20 mouse cellular contexts compared by ENCODE assay signal in the genomic region with DNA sequence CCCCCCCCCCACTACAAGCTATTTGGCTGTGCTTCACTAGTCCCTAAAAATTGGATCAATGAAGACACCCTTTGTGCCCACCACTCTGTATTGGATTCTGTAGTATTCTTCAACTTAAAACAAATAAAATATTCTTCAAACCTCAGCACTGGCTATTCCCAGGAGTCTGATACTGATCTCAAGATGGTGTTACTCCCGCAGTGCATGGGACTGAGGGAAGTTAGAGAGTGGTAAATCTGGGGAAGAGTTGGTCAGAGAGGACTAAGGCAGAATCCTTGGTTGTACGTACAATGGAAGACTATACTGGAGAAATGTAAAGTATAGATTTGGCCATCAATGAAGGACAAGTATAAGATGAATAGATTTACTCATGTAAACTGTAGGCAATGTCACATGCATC. TPM values are rescaled to one million over a fixed set of nuclear protein-coding genes. Genes with fewer than 3 reads are reported as not detected.
DNase-seq lines count a peak whose midpoint lies in the region; ATAC-seq and TF ChIP-seq lines count a peak whose summit lies in the region.
"Had no signal": no experiment of that assay in that cellular context is flagged by ENCODE, and none has a peak within 500 bp of the region (broad histone marks: within the 10 kb centered on the region; RNA-seq: fewer than 3 reads in every experiment).

No protein-coding gene starts in this region.

- no peak overlapping the region for H3K4me3 ChIP-seq in kidney, postnatal 0 days (replicated peaks; ENCODE audit: low read depth, low read length)
- H3K4me3 ChIP-seq in kidney, embryonic 14.5 days (ENCODE audit: low read length): no peak overlapping the region
- no peak overlapping the region for H3K4me3 ChIP-seq in CH12.LX (replicated peaks in 1 of 3; ENCODE audit: low read depth in 2 of 3, low read length in 2 of 3, poor library complexity in 1 of 3)
- H3K4me3 ChIP-seq: heart, embryonic 10.5 days; intestine, embryonic 15.5 days; liver, embryonic 13.5 days; midbrain, embryonic 10.5 days had no signal

- no peak for TF ChIP-seq CTCF in kidney, postnatal 0 days (IDR thresholded peaks at IDR 0.05; ENCODE audit: low read depth)
- TF ChIP-seq CTCF in CH12.LX (conservative IDR thresholded peaks at IDR 0.05 in 1 of 2, IDR thresholded peaks at IDR 0.05 in 1 of 2; ENCODE audit: low read depth in 2 of 2, low read length in 2 of 2): no peak

- WGBS in kidney, postnatal 0 days: 14% methylated on average over 2 of the region's 2 CpGs
- WGBS in kidney, embryonic 14.5 days: 25% methylated on average over 2 of the region's 2 CpGs

- TF ChIP-seq EP300 in CH12.LX (IDR thresholded peaks at IDR 0.05; ENCODE audit: low read length): no peak

- no peak for ATAC-seq in kidney, postnatal 0 days (replicated peaks; ENCODE audit: low FRiP score, low read depth)
- ATAC-seq in kidney, embryonic 14.5 days (ENCODE audit: low FRiP score, low TSS enrichment): no peak
- ATAC-seq: Patski had no signal

- peak; percentile 5 for DNase-seq in kidney, postnatal 0 days (ENCODE audit: low spot score)
- DNase-seq in CH12.LX (ENCODE audit: extremely low read depth): peak; percentile 33
- DNase-seq in R1 (ENCODE audit: low read depth, low spot score): peak; percentile 33
- DNase-seq in naive thymus-derived CD4-positive, alpha-beta T cell, adult 2 months (ENCODE audit: low read depth): peak; percentile 7
- no peak for DNase-seq in gastrocnemius, postnatal 10 days
- no peak for DNase-seq in heart, adult 9 months (ENCODE audit: low spot score in 2 of 2)
- DNase-seq: cerebellum, adult 9-10 months; heart, postnatal 36 days; kidney, postnatal 25 days; liver, embryonic 13.5 days; lung, postnatal 10 days had no signal

- no peak for TF ChIP-seq RAD21 in CH12.LX (IDR thresholded peaks at IDR 0.05; ENCODE audit: low read depth, low read length)

- no peak overlapping the region for H3K27ac ChIP-seq in kidney, postnatal 0 days
- H3K27ac ChIP-seq in kidney, embryonic 14.5 days (ENCODE audit: low read depth, low read length): no peak overlapping the region
- no peak overlapping the region for H3K27ac ChIP-seq in CH12.LX (ENCODE audit: insufficient read depth, low read depth)
- H3K27ac ChIP-seq: heart, embryonic 10.5 days; intestine, embryonic 15.5 days; liver, embryonic 13.5 days; midbrain, embryonic 10.5 days had no signal

- in situ Hi-C loops in CH12.LX (cut with MboI; ENCODE audit: low pct_ligation_motif_present, low pct_unique_long_range_greater_than_20kb, low sequenced_read_pairs): no loop called here

- dilution Hi-C loops in CH12.LX (cut with MboI; ENCODE audit: extremely low pct_ligation_motif_present, extremely low pct_unique_long_range_greater_than_20kb, low sequenced_read_pairs): no loop called here

- no peak overlapping the region for H3K4me2 ChIP-seq in kidney, postnatal 0 days (ENCODE audit: low read length)
- no peak overlapping the region for H3K4me2 ChIP-seq in kidney, embryonic 14.5 days (replicated peaks; ENCODE audit: low read depth, low read length)
- H3K4me2 ChIP-seq in CH12.LX (ENCODE audit: insufficient read depth, low read depth, poor library complexity, severe bottlenecking): no peak overlapping the region
- H3K4me2 ChIP-seq: intestine, embryonic 15.5 days; liver, embryonic 13.5 days had no signal

- no peaks in the 10 kb centered on the region for H3K9me3 ChIP-seq in kidney, postnatal 0 days (replicated peaks; ENCODE audit: low read length)
- H3K9me3 ChIP-seq in kidney, embryonic 14.5 days (ENCODE audit: control insufficient read depth, low read length): no peaks in the 10 kb centered on the region
- H3K9me3 ChIP-seq in CH12.LX (replicated peaks; ENCODE audit: low read length): peaks cover 9% of the 10 kb centered on the region
- H3K9me3 ChIP-seq: heart, embryonic 10.5 days; intestine, embryonic 15.5 days; liver, embryonic 13.5 days; midbrain, embryonic 10.5 days had no signal

- H3K27me3 ChIP-seq in kidney, postnatal 0 days (ENCODE audit: insufficient read depth, low read length): no peaks in the 10 kb centered on the region
- no peaks in the 10 kb centered on the region for H3K27me3 ChIP-seq in kidney, embryonic 14.5 days (ENCODE audit: control insufficient read depth, insufficient read depth, low read length)
- H3K27me3 ChIP-seq in CH12.LX (replicated peaks): peaks cover 3% of the 10 kb centered on the region
- H3K27me3 ChIP-seq: intestine, embryonic 15.5 days; liver, embryonic 13.5 days; Patski had no signal

- H3K36me3 ChIP-seq in kidney, postnatal 0 days (ENCODE audit: insufficient read depth, low read length): no peaks in the 10 kb centered on the region
- H3K36me3 ChIP-seq in kidney, embryonic 14.5 days (ENCODE audit: control insufficient read depth, insufficient read depth, low read length): no peaks in the 10 kb centered on the region
- H3K36me3 ChIP-seq in CH12.LX (replicated peaks in 1 of 2; ENCODE audit: control insufficient read depth in 1 of 2, insufficient read depth in 1 of 2, low read length in 1 of 2): no peaks in the 10 kb centered on the region
- H3K36me3 ChIP-seq: heart, embryonic 10.5 days; intestine, embryonic 15.5 days; liver, embryonic 13.5 days; midbrain, embryonic 10.5 days had no signal

- H3K79me2 ChIP-seq in CH12.LX (replicated peaks; ENCODE audit: control insufficient read depth, extremely low read depth, insufficient read depth, poor library complexity, severe bottlenecking): no peaks in the 10 kb centered on the region

- H3K9ac ChIP-seq in kidney, postnatal 0 days (ENCODE audit: low read depth, low read length): no peak overlapping the region
- H3K9ac ChIP-seq in kidney, embryonic 14.5 days (ENCODE audit: low read depth, low read length): no peak overlapping the region
- no peak overlapping the region for H3K9ac ChIP-seq in CH12.LX (ENCODE audit: insufficient read depth, low read depth)
- H3K9ac ChIP-seq: intestine, embryonic 15.5 days; liver, embryonic 13.5 days had no signal

- H3K4me1 ChIP-seq in kidney, postnatal 0 days (replicated peaks; ENCODE audit: insufficient read depth, low read length): no peaks in the 10 kb centered on the region
- H3K4me1 ChIP-seq in kidney, embryonic 14.5 days (ENCODE audit: control insufficient read depth, insufficient read depth, low read length): no peaks in the 10 kb centered on the region
- no peaks in the 10 kb centered on the region for H3K4me1 ChIP-seq in CH12.LX (ENCODE audit: control insufficient read depth in 1 of 2, insufficient read depth in 2 of 2)
- H3K4me1 ChIP-seq: heart, embryonic 10.5 days; intestine, embryonic 15.5 days; liver, embryonic 13.5 days; midbrain, embryonic 10.5 days had no signal

- no peak for TF ChIP-seq POLR2A in CH12.LX (IDR thresholded peaks at IDR 0.05; ENCODE audit: low read depth, low read length)

TF ChIP-seq in CH12.LX, 34 proteins besides CTCF, POLR2A, EP300 and RAD21 (continues in another document):
- TF ChIP-seq ELF1 (IDR thresholded peaks at IDR 0.05; ENCODE audit: low read depth, low read length) (no peak), PAX5 (IDR thresholded peaks at IDR 0.05; ENCODE audit: low read length) (no peak), ETS1 (conservative IDR thresholded peaks at IDR 0.05; ENCODE audit: low read depth, low read length) (no peak), NRF1 (IDR thresholded peaks at IDR 0.05; ENCODE audit: low read depth, low read length) (no peak), MYC (IDR thresholded peaks at IDR 0.05; ENCODE audit: low read depth, low read length) (no peak), UBTF (IDR thresholded peaks at IDR 0.05; ENCODE audit: low read depth, low read length) (no peak), NELFE (IDR thresholded peaks at IDR 0.05; ENCODE audit: low read depth, low read length) (no peak), TBP (conservative IDR thresholded peaks at IDR 0.05; ENCODE audit: low read depth, low read length) (no peak), MAZ (IDR thresholded peaks at IDR 0.05; ENCODE audit: low read depth, low read length) (no peak), CHD2 (IDR thresholded peaks at IDR 0.05; ENCODE audit: low read length) (no peak), JUN (IDR thresholded peaks at IDR 0.05; ENCODE audit: insufficient read depth, low read depth, low read length) (no peak), ZNF384 (IDR thresholded peaks at IDR 0.05; ENCODE audit: low read depth, low read length) (no peak)

RNA-seq across cellular contexts. Expression of gene Ifna13, which starts 1.7 kb away (rescaled TPM):
- not detected in 2 replicates for polyA plus RNA-seq in kidney, postnatal 0 days (2015; fragmentation: Nextera tagmentation; extraction: Ambion mirVana)
- not detected in 2 replicates for polyA plus RNA-seq in kidney, embryonic 14.5 days (2014; fragmentation: Nextera tagmentation; extraction: Ambion mirVana)
- not detected in 2 replicates for total RNA-seq in CH12.LX (2012; rRNA removed)
- total RNA-seq in CH12.LX (2014; rRNA removed): not detected in 2 replicates
- not detected in 2 replicates for polyA plus RNA-seq in CH12.LX (2012; ENCODE audit: insufficient read length, low read depth)
- total RNA-seq in gastrocnemius, postnatal 10 days (2021): not detected
- total RNA-seq: adrenal gland, adult 18-20 months; heart, postnatal 36 days; layer of hippocampus, postnatal 10 days; left cerebral cortex, postnatal 25 days had no signal
- polyA plus RNA-seq: heart, embryonic 10.5 days; intestine, embryonic 15.5 days; liver, embryonic 13.5 days; midbrain, embryonic 10.5 days; neural tube, embryonic 11.5 days; Patski had no signal

RNA-seq across cellular contexts. Expression of gene C87499, which starts 8.3 kb away (rescaled TPM):
- polyA plus RNA-seq in kidney, postnatal 0 days (2015; fragmentation: Nextera tagmentation; extraction: Ambion mirVana): not detected in 2 replicates
- polyA plus RNA-seq in kidney, embryonic 14.5 days (2014; fragmentation: Nextera tagmentation; extraction: Ambion mirVana): not detected in 2 replicates
- total RNA-seq in CH12.LX (2012; rRNA removed) (not detected in 2 replicates), CH12.LX (2014; rRNA removed) (not detected in 2 replicates)
- not detected in 2 replicates for polyA plus RNA-seq in CH12.LX (2012; ENCODE audit: insufficient read length, low read depth)
- not detected for total RNA-seq in gastrocnemius, postnatal 10 days (2021)
- total RNA-seq: adrenal gland, adult 18-20 months; heart, postnatal 36 days; layer of hippocampus, postnatal 10 days; left cerebral cortex, postnatal 25 days had no signal
- polyA plus RNA-seq: heart, embryonic 10.5 days; intestine, embryonic 15.5 days; liver, embryonic 13.5 days; midbrain, embryonic 10.5 days; neural tube, embryonic 11.5 days; Patski had no signal

RNA-seq across cellular contexts. Expression of gene Ifna16, which starts 34.2 kb away (rescaled TPM):
- polyA plus RNA-seq in kidney, postnatal 0 days (2015; fragmentation: Nextera tagmentation; extraction: Ambion mirVana): not detected in 2 replicates
- polyA plus RNA-seq in kidney, embryonic 14.5 days (2014; fragmentation: Nextera tagmentation; extraction: Ambion mirVana): not detected in 2 replicates
- not detected in 2 replicates for total RNA-seq in CH12.LX (2012; rRNA removed)
- total RNA-seq in CH12.LX (2014; rRNA removed): not detected in 2 replicates
- polyA plus RNA-seq in CH12.LX (2012; ENCODE audit: insufficient read length, low read depth): not detected in 2 replicates
- total RNA-seq in gastrocnemius, postnatal 10 days (2021): not detected
- total RNA-seq: adrenal gland, adult 18-20 months; heart, postnatal 36 days; layer of hippocampus, postnatal 10 days; left cerebral cortex, postnatal 25 days had no signal
- polyA plus RNA-seq: heart, embryonic 10.5 days; intestine, embryonic 15.5 days; liver, embryonic 13.5 days; midbrain, embryonic 10.5 days; neural tube, embryonic 11.5 days; Patski had no signal

RNA-seq across cellular contexts. Expression of gene Ifna12, which starts 39.4 kb away (rescaled TPM):
- not detected in 2 replicates for polyA plus RNA-seq in kidney, postnatal 0 days (2015; fragmentation: Nextera tagmentation; extraction: Ambion mirVana)
- not detected in 2 replicates for polyA plus RNA-seq in kidney, embryonic 14.5 days (2014; fragmentation: Nextera tagmentation; extraction: Ambion mirVana)
- not detected in 2 replicates for total RNA-seq in CH12.LX (2012; rRNA removed)
- not detected in 2 replicates for total RNA-seq in CH12.LX (2014; rRNA removed)
- polyA plus RNA-seq in CH12.LX (2012; ENCODE audit: insufficient read length, low read depth): not detected in 2 replicates
- not detected for total RNA-seq in gastrocnemius, postnatal 10 days (2021)
- total RNA-seq: adrenal gland, adult 18-20 months; heart, postnatal 36 days; layer of hippocampus, postnatal 10 days; left cerebral cortex, postnatal 25 days had no signal
- polyA plus RNA-seq: heart, embryonic 10.5 days; intestine, embryonic 15.5 days; liver, embryonic 13.5 days; midbrain, embryonic 10.5 days; neural tube, embryonic 11.5 days; Patski had no signal

RNA-seq across cellular contexts. Expression of gene Ifna2, which starts 41.2 kb away (rescaled TPM):
- polyA plus RNA-seq in kidney, postnatal 0 days (2015; fragmentation: Nextera tagmentation; extraction: Ambion mirVana): not detected in 2 replicates
- not detected in 2 replicates for polyA plus RNA-seq in kidney, embryonic 14.5 days (2014; fragmentation: Nextera tagmentation; extraction: Ambion mirVana)
- not detected in 2 replicates for total RNA-seq in CH12.LX (2012; rRNA removed)
- total RNA-seq in CH12.LX (2014; rRNA removed): not detected in 2 replicates
- polyA plus RNA-seq in CH12.LX (2012; ENCODE audit: insufficient read length, low read depth): not detected in 2 replicates
- not detected for total RNA-seq in gastrocnemius, postnatal 10 days (2021)
- total RNA-seq: adrenal gland, adult 18-20 months; heart, postnatal 36 days; layer of hippocampus, postnatal 10 days; left cerebral cortex, postnatal 25 days had no signal
- polyA plus RNA-seq: heart, embryonic 10.5 days; intestine, embryonic 15.5 days; liver, embryonic 13.5 days; midbrain, embryonic 10.5 days; neural tube, embryonic 11.5 days; Patski had no signal

Comparison
In these comparisons a context has a peak if more than half of its experiments do, and no peak if none do; other contexts are left out.
1. DNase-seq: peak in kidney, postnatal 0 days (single experiment), CH12.LX (single experiment), R1 (single experiment) and naive thymus-derived CD4-positive, alpha-beta T cell, adult 2 months (single experiment); none in gastrocnemius, postnatal 10 days (single experiment) and heart, adult 9 months (0 of 2).